Mouse (Mus musculus) midbrain, embryonic 11.5 days (tissue): ENCODE measurements around the gene Olfr224. TPM values are rescaled to one million over a fixed set of nuclear protein-coding genes. Genes with fewer than 3 reads are reported as not detected.
"Not testable (repeated sequence)": the region's sequence is repeated elsewhere in the genome, so short reads cannot be mapped to it uniquely, and the experiment has no call there.

Experiments used
- ATAC-seq: fragments of 200-750 bp; cut with Nextera tagmentation; 2 replicates; pipeline ENCODE4 v1.8.0; 2017; ENCODE audit warnings: moderate TSS enrichment, moderate library complexity; ENCODE audit not compliant: low FRiP score
- DNase-seq: peaks from one replicate; pipeline ENCODE4 v3.0.0; 2015; ENCODE audit warnings: low spot score; ENCODE audit errors: missing footprints
- H3K27ac ChIP-seq: fragments of 300-500 bp; sonication (generic); 2 replicates; pipeline ENCODE4 v1.5.1; 2014; ENCODE audit warnings: low read depth, low read length
- H3K27me3 ChIP-seq: fragments of 300-500 bp; sonication (generic); 2 replicates; pipeline ENCODE4 v1.6.1; 2014; ENCODE audit warnings: mild to moderate bottlenecking, low read length, moderate library complexity, mixed read lengths; ENCODE audit not compliant: control insufficient read depth, insufficient read depth
- H3K36me3 ChIP-seq: fragments of 300-500 bp; sonication (generic); 2 replicates; pipeline ENCODE4 v1.6.1; 2014; ENCODE audit warnings: mild to moderate bottlenecking, low read length, moderate library complexity, mixed read lengths; ENCODE audit not compliant: control insufficient read depth, insufficient read depth
- H3K4me1 ChIP-seq: fragments of 300-500 bp; sonication (generic); 2 replicates; pipeline ENCODE4 v1.6.1; 2014; ENCODE audit warnings: low read length; ENCODE audit not compliant: control insufficient read depth, insufficient read depth
- H3K4me2 ChIP-seq: fragments of 300-500 bp; sonication (generic); 2 replicates; pipeline ENCODE4 v1.6.1; 2014; ENCODE audit warnings: mild to moderate bottlenecking, moderate library complexity
- H3K4me3 ChIP-seq: fragments of 300-500 bp; sonication (generic); 2 replicates; pipeline ENCODE4 v1.5.1; 2014; ENCODE audit warnings: low read depth, low read length
- H3K9ac ChIP-seq: fragments of 300-500 bp; sonication (generic); 2 replicates; pipeline ENCODE4 v1.6.1; 2014; ENCODE audit warnings: low read length
- H3K9me3 ChIP-seq: fragments of 300-500 bp; sonication (generic); 2 replicates; pipeline ENCODE4 v1.6.1; 2016; ENCODE audit warnings: low read length; ENCODE audit not compliant: control insufficient read depth
- WGBS: fragments of 180-500 bp; shearing (Covaris S2); extraction: QIAGEN DNeasy Blood & Tissue Kit; methylation state at CpG from one replicate; pipeline ENCODE4 v1.1.7; 2014; 5-methylcytosine and 5-hydroxymethylcytosine counted together
- polyA plus RNA-seq: library from polyadenylated mRNA; unstranded; fragments of >200 nt; fragmentation: Nextera tagmentation; extraction: Ambion mirVana; gene quantifications from 2 replicates; pipeline ENCODE4 v1.2.1, GENCODE M21; 2014

The Olfr224 gene
- polyA plus RNA-seq, 1 experiment from 2014 or later = not detected

- no peak for ATAC-seq
- H3K4me1 ChIP-seq = no peaks in the 10 kb centered on the region
- DNase-seq = no peak
- H3K9me3 ChIP-seq = no peaks in the 10 kb centered on the region
- H3K4me2 ChIP-seq = no peak within 1 kb of the TSS
- H3K27me3 ChIP-seq = no peaks in the 10 kb centered on the region
- no peaks in the 10 kb centered on the region for H3K36me3 ChIP-seq
- H3K4me3 ChIP-seq = no peak within 1 kb of the TSS
- 75% methylated on average over 1 of the region's 1 CpGs for WGBS
- H3K27ac ChIP-seq = no peak within 1 kb of the TSS
- no peak within 1 kb of the TSS for H3K9ac ChIP-seq
Observed at GRCm38 (mm10) chr11:58555536-58555935, 14.8 kb downstream of the Olfr224 start, which contains the start of gene Olfr328. Gene Olfr328 (minus strand): TSS chr11:58555636.

- Histone ChIP-seq H3K9me3 (no peaks in the 10 kb centered on the region), H3K27me3 (no peaks in the 10 kb centered on the region), H3K4me2 (no peak within 1 kb of the TSS), H3K4me3 (no peak within 1 kb of the TSS), H3K36me3 (no peaks in the 10 kb centered on the region), H3K4me1 (no peaks in the 10 kb centered on the region), H3K9ac (no peak within 1 kb of the TSS), H3K27ac (no peak within 1 kb of the TSS)
- DNase-seq (no peak), ATAC-seq (no peak)
- 94% methylated on average over 5 of the region's 5 CpGs for WGBS
Observed at GRCm38 (mm10) chr11:58546322-58546721, 24.0 kb downstream of the Olfr224 start, which contains the start of gene Olfr329-ps. Gene Olfr329-ps (minus strand): TSS chr11:58546422.

- H3K27me3 ChIP-seq, H3K9ac ChIP-seq, H3K27ac ChIP-seq, H3K4me2 ChIP-seq, DNase-seq, ATAC-seq, H3K4me3 ChIP-seq, H3K9me3 ChIP-seq, H3K4me1 ChIP-seq, H3K36me3 ChIP-seq: not testable (repeated sequence)
Observed at GRCm38 (mm10) chr11:58534736-58535135, 35.6 kb downstream of the Olfr224 start, which contains the start of gene Olfr330. Gene Olfr330 (minus strand): TSS chr11:58534836.

GRCm38 (mm10) chr11:58519756-58520155, 50.6 kb downstream of the Olfr224 start:
- not testable (repeated sequence) for H3K36me3 ChIP-seq, H3K4me3 ChIP-seq, H3K27me3 ChIP-seq, H3K9ac ChIP-seq, DNase-seq, H3K9me3 ChIP-seq, H3K4me1 ChIP-seq, H3K27ac ChIP-seq, H3K4me2 ChIP-seq, ATAC-seq
- 95% methylated on average over 6 of the region's 9 CpGs for WGBS

GRCm38 (mm10) chr11:58518916-58519315, 51.4 kb downstream of the Olfr224 start:
- H3K36me3 ChIP-seq, H3K4me2 ChIP-seq, H3K9ac ChIP-seq, DNase-seq, H3K4me1 ChIP-seq, H3K27me3 ChIP-seq, H3K4me3 ChIP-seq, H3K9me3 ChIP-seq, H3K27ac ChIP-seq, ATAC-seq: not testable (repeated sequence)
- WGBS = 94% methylated on average over 17 of the region's 18 CpGs

Other genes with a start within 250 kb of the Olfr224 start
- gene Zfp672, start 240.2 kb downstream of the Olfr224 start, polyA plus RNA-seq = 22.8 and 22.9 TPM in 2 replicates
- 26.8 and 34.2 TPM in 2 replicates for gene Sh3bp5l, start 239.8 kb downstream of the Olfr224 start, polyA plus RNA-seq
- not detected in 2 replicates for gene Lypd8, start 191.5 kb downstream of the Olfr224 start, polyA plus RNA-seq
- gene 1810065E05Rik, start 149.4 kb downstream of the Olfr224 start, polyA plus RNA-seq = not detected in 2 replicates
- gene Gm12253, start 138.0 kb downstream of the Olfr224 start, polyA plus RNA-seq = not detected in 2 replicates
- not detected in 2 replicates for gene Lypd9, start 117.6 kb downstream of the Olfr224 start, polyA plus RNA-seq
- gene Olfr30, start 108.3 kb downstream of the Olfr224 start, polyA plus RNA-seq = not detected in 2 replicates
- not detected in 2 replicates for gene Olfr332, start 78.0 kb downstream of the Olfr224 start, polyA plus RNA-seq
- gene Olfr331, start 68.0 kb downstream of the Olfr224 start, polyA plus RNA-seq = not detected in 2 replicates
- not detected in 2 replicates for gene Olfr330, start 35.7 kb downstream of the Olfr224 start, polyA plus RNA-seq
- gene Olfr329-ps, start 24.1 kb downstream of the Olfr224 start, polyA plus RNA-seq = not detected in 2 replicates
- gene Olfr328, start 14.9 kb downstream of the Olfr224 start, polyA plus RNA-seq = 0.04 TPM in 1 of 2 replicates, not detected in the other
- gene Olfr325, start 7.2 kb upstream of the Olfr224 start, polyA plus RNA-seq = not detected in 2 replicates
- not detected in 2 replicates for gene Olfr324, start 24.6 kb upstream of the Olfr224 start, polyA plus RNA-seq
- not detected in 2 replicates for gene 2210407C18Rik, start 45.5 kb upstream of the Olfr224 start, polyA plus RNA-seq
- gene Olfr323, start 59.9 kb upstream of the Olfr224 start, polyA plus RNA-seq = not detected in 2 replicates
- 0.10 and 0.63 TPM in 2 replicates for gene Trim58, start 69.9 kb upstream of the Olfr224 start, polyA plus RNA-seq
- gene Olfr322, start 88.2 kb upstream of the Olfr224 start, polyA plus RNA-seq = 0.07 TPM in 1 of 2 replicates, not detected in the other
- gene Olfr320, start 110.5 kb upstream of the Olfr224 start, polyA plus RNA-seq = not detected in 2 replicates
- not detected in 2 replicates for gene Olfr319, start 128.6 kb upstream of the Olfr224 start, polyA plus RNA-seq
- gene Olfr318, start 153.5 kb upstream of the Olfr224 start, polyA plus RNA-seq = not detected in 2 replicates
- gene Olfr317, start 168.7 kb upstream of the Olfr224 start, polyA plus RNA-seq = 0.04 and 0.15 TPM in 2 replicates
- not detected in 2 replicates for gene Olfr316, start 182.2 kb upstream of the Olfr224 start, polyA plus RNA-seq
- gene Olfr315, start 202.6 kb upstream of the Olfr224 start, polyA plus RNA-seq = not detected in 2 replicates
- not detected in 2 replicates for gene Olfr314, start 212.4 kb upstream of the Olfr224 start, polyA plus RNA-seq
- gene Fam183b, start 231.4 kb upstream of the Olfr224 start, polyA plus RNA-seq = 3.6 and 5.4 TPM in 2 replicates
- not detected in 2 replicates for gene Olfr313, start 244.4 kb upstream of the Olfr224 start, polyA plus RNA-seq